ENCODE assay signal across 29 mouse cellular contexts in the genomic region with DNA sequence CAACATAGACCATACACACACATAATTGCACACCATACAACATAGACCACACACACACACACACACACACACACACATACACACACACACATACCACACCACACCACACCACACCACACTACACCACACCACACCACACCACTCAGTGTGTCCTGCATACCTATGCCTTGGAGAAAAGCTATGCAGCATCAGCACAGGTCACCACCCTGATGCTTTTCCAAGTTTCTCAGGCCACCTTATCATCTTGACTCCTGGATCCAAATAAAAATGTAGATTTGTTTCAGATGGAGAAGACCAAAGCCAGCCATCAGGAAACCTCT. TPM values are rescaled to one million over a fixed set of nuclear protein-coding genes. Genes with fewer than 3 reads are reported as not detected.
DNase-seq lines count a peak whose midpoint lies in the region; ATAC-seq and TF ChIP-seq lines count a peak whose summit lies in the region.
"Had no signal": no experiment of that assay in that cellular context is flagged by ENCODE, and none has a peak within 500 bp of the region (broad histone marks: within the 10 kb centered on the region; RNA-seq: fewer than 3 reads in every experiment).

No protein-coding gene starts in this region.

- no peaks in the 10 kb centered on the region for H3K27me3 ChIP-seq in forebrain, embryonic 15.5 days
- H3K27me3 ChIP-seq in forebrain, embryonic 10.5 days (ENCODE audit: poor library complexity, severe bottlenecking): no peaks in the 10 kb centered on the region
- no peaks in the 10 kb centered on the region for H3K27me3 ChIP-seq in kidney, embryonic 14.5 days (ENCODE audit: control insufficient read depth, insufficient read depth, low read length)
- H3K27me3 ChIP-seq in midbrain, embryonic 13.5 days: no peaks in the 10 kb centered on the region
- no peaks in the 10 kb centered on the region for H3K27me3 ChIP-seq in midbrain, postnatal 0 days (ENCODE audit: insufficient read depth, low read length)
- H3K27me3 ChIP-seq in midbrain, embryonic 16.5 days (ENCODE audit: control insufficient read depth, insufficient read depth, low read depth, low read length): no peaks in the 10 kb centered on the region
- H3K27me3 ChIP-seq: heart, embryonic 12.5 days; limb, embryonic 15.5 days had no signal

- H3K9me3 ChIP-seq in forebrain, embryonic 15.5 days: no peaks in the 10 kb centered on the region
- H3K9me3 ChIP-seq in forebrain, embryonic 10.5 days: no peaks in the 10 kb centered on the region
- no peaks in the 10 kb centered on the region for H3K9me3 ChIP-seq in kidney, embryonic 14.5 days (ENCODE audit: control insufficient read depth, low read length)
- H3K9me3 ChIP-seq in midbrain, embryonic 13.5 days: no peaks in the 10 kb centered on the region
- no peaks in the 10 kb centered on the region for H3K9me3 ChIP-seq in midbrain, postnatal 0 days (ENCODE audit: low read length)
- no peaks in the 10 kb centered on the region for H3K9me3 ChIP-seq in midbrain, embryonic 16.5 days (replicated peaks; ENCODE audit: control insufficient read depth, low read length, poor library complexity, severe bottlenecking)
- H3K9me3 ChIP-seq: heart, embryonic 12.5 days; limb, embryonic 10.5 days; limb, embryonic 15.5 days had no signal

- ATAC-seq in forebrain, embryonic 15.5 days (replicated peaks): 0 out of 2 replicates have a peak, but pooled peaks have one; percentile 23
- peak; percentile 43; the same call in 1 of the 2 replicates for ATAC-seq in kidney, embryonic 14.5 days (ENCODE audit: low FRiP score, low TSS enrichment)
- ATAC-seq in midbrain, embryonic 13.5 days: peak; percentile 61
- no peak for ATAC-seq in midbrain, postnatal 0 days (ENCODE audit: low FRiP score)
- 0 out of 2 replicates have a peak, but pooled peaks have one; percentile 28 for ATAC-seq in midbrain, embryonic 16.5 days
- ATAC-seq: CD4-positive, CD25-positive, alpha-beta regulatory T cell, adult 4 months; forebrain, postnatal 0 days had no signal

- no peak overlapping the region for H3K9ac ChIP-seq in forebrain, embryonic 15.5 days (replicated peaks)
- H3K9ac ChIP-seq in kidney, embryonic 14.5 days (ENCODE audit: low read depth, low read length): no peak overlapping the region
- H3K9ac ChIP-seq in midbrain, embryonic 13.5 days (replicated peaks): no peak overlapping the region
- no peak overlapping the region for H3K9ac ChIP-seq in midbrain, postnatal 0 days (replicated peaks; ENCODE audit: low read length, poor library complexity, severe bottlenecking)
- no peak overlapping the region for H3K9ac ChIP-seq in midbrain, embryonic 16.5 days (ENCODE audit: low read depth, low read length)
- H3K9ac ChIP-seq: forebrain, postnatal 0 days; heart, embryonic 12.5 days; limb, embryonic 15.5 days; liver, postnatal 0 days had no signal

- DNase-seq in forebrain, embryonic 10.5 days (ENCODE audit: extremely low spot score, low spot score): no peak
- DNase-seq in kidney, postnatal 14 days: no peak
- DNase-seq in midbrain, postnatal 0 days (ENCODE audit: low spot score): no peak
- DNase-seq in layer of hippocampus, postnatal 10 days (ENCODE audit: low spot score in 2 of 2): no peak
- DNase-seq: adrenal gland, postnatal 14 days; cerebellum, adult 11 months; cerebellum, adult 9-10 months; cerebellum, postnatal 36 days; forebrain, postnatal 0 days; heart, adult 2 months; heart, postnatal 4 days; kidney, adult 18-20 months; kidney, postnatal 4 days; layer of hippocampus, postnatal 36 days; liver, postnatal 0 days; lung, postnatal 36 days; retina, postnatal 1 day; right cerebral cortex, postnatal 14 days had no signal

- H3K4me3 ChIP-seq in forebrain, embryonic 15.5 days: no peak overlapping the region
- no peak overlapping the region for H3K4me3 ChIP-seq in forebrain, embryonic 10.5 days
- no peak overlapping the region for H3K4me3 ChIP-seq in kidney, embryonic 14.5 days (ENCODE audit: low read length)
- no peak overlapping the region for H3K4me3 ChIP-seq in midbrain, embryonic 13.5 days (replicated peaks)
- H3K4me3 ChIP-seq in midbrain, postnatal 0 days (ENCODE audit: low read depth, low read length): no peak overlapping the region
- H3K4me3 ChIP-seq in midbrain, embryonic 16.5 days (ENCODE audit: low read depth, low read length): no peak overlapping the region
- H3K4me3 ChIP-seq: erythroblast, embryonic 14.5 days; heart, adult 2 months; heart, embryonic 12.5 days; limb, embryonic 10.5 days; limb, embryonic 15.5 days had no signal

- no peak overlapping the region for H3K27ac ChIP-seq in forebrain, embryonic 15.5 days (replicated peaks)
- H3K27ac ChIP-seq in forebrain, embryonic 10.5 days: no peak overlapping the region
- no peak overlapping the region for H3K27ac ChIP-seq in kidney, embryonic 14.5 days (ENCODE audit: low read depth, low read length)
- H3K27ac ChIP-seq in midbrain, embryonic 13.5 days: no peak overlapping the region
- no peak overlapping the region for H3K27ac ChIP-seq in midbrain, postnatal 0 days (ENCODE audit: low read depth, low read length)
- no peak overlapping the region for H3K27ac ChIP-seq in midbrain, embryonic 16.5 days (ENCODE audit: low read length)
- H3K27ac ChIP-seq: heart, adult 2 months; limb, embryonic 10.5 days; limb, embryonic 15.5 days had no signal

- H3K4me2 ChIP-seq in forebrain, embryonic 15.5 days (replicated peaks): no peak overlapping the region
- no peak overlapping the region for H3K4me2 ChIP-seq in kidney, embryonic 14.5 days (replicated peaks; ENCODE audit: low read depth, low read length)
- no peak overlapping the region for H3K4me2 ChIP-seq in midbrain, embryonic 13.5 days (replicated peaks)
- H3K4me2 ChIP-seq in midbrain, postnatal 0 days (ENCODE audit: low read depth, low read length, poor library complexity, severe bottlenecking): no peak overlapping the region
- H3K4me2 ChIP-seq in midbrain, embryonic 16.5 days (ENCODE audit: low read length): no peak overlapping the region
- H3K4me2 ChIP-seq: heart, embryonic 12.5 days; limb, embryonic 15.5 days had no signal

- no peak for TF ChIP-seq CTCF in midbrain, postnatal 0 days (IDR thresholded peaks at IDR 0.05)

- H3K36me3 ChIP-seq in forebrain, embryonic 15.5 days: no peaks in the 10 kb centered on the region
- no peaks in the 10 kb centered on the region for H3K36me3 ChIP-seq in forebrain, embryonic 10.5 days (replicated peaks)
- no peaks in the 10 kb centered on the region for H3K36me3 ChIP-seq in kidney, embryonic 14.5 days (ENCODE audit: control insufficient read depth, insufficient read depth, low read length)
- H3K36me3 ChIP-seq in midbrain, embryonic 13.5 days: no peaks in the 10 kb centered on the region
- H3K36me3 ChIP-seq in midbrain, postnatal 0 days (ENCODE audit: insufficient read depth, low read length): no peaks in the 10 kb centered on the region
- no peaks in the 10 kb centered on the region for H3K36me3 ChIP-seq in midbrain, embryonic 16.5 days (ENCODE audit: control insufficient read depth, insufficient read depth, low read length)
- H3K36me3 ChIP-seq: heart, embryonic 12.5 days; limb, embryonic 10.5 days; limb, embryonic 15.5 days had no signal

- no peaks in the 10 kb centered on the region for H3K4me1 ChIP-seq in forebrain, embryonic 15.5 days
- no peaks in the 10 kb centered on the region for H3K4me1 ChIP-seq in forebrain, embryonic 10.5 days
- no peaks in the 10 kb centered on the region for H3K4me1 ChIP-seq in kidney, embryonic 14.5 days (ENCODE audit: control insufficient read depth, insufficient read depth, low read length)
- H3K4me1 ChIP-seq in midbrain, embryonic 13.5 days (replicated peaks): no peaks in the 10 kb centered on the region
- no peaks in the 10 kb centered on the region for H3K4me1 ChIP-seq in midbrain, postnatal 0 days (ENCODE audit: insufficient read depth, low read length)
- H3K4me1 ChIP-seq in midbrain, embryonic 16.5 days (ENCODE audit: control insufficient read depth, insufficient read depth, low read length): no peaks in the 10 kb centered on the region
- H3K4me1 ChIP-seq: heart, embryonic 12.5 days; limb, embryonic 10.5 days; limb, embryonic 15.5 days had no signal

RNA-seq across cellular contexts. Expression of a gene that starts 8.8 kb away (rescaled TPM):
- 23.4 and 24.3 TPM in 2 replicates for polyA plus RNA-seq in forebrain, embryonic 15.5 days (2015; fragmentation: Nextera tagmentation; extraction: Ambion mirVana)
- 4.5 and 4.9 TPM in 2 replicates for polyA plus RNA-seq in forebrain, embryonic 10.5 days (2016; fragmentation: Nextera tagmentation; extraction: Ambion mirVana)
- polyA plus RNA-seq in kidney, embryonic 14.5 days (2014; fragmentation: Nextera tagmentation; extraction: Ambion mirVana): 3.1 TPM in 2 replicates
- 16.8 and 17.8 TPM in 2 replicates for polyA plus RNA-seq in midbrain, embryonic 13.5 days (2015; fragmentation: Nextera tagmentation; extraction: Ambion mirVana)
- total RNA-seq in midbrain, postnatal 0 days (2014; rRNA removed): 3.4 and 5.6 TPM in 2 replicates
- polyA plus RNA-seq in midbrain, postnatal 0 days (2015; fragmentation: Nextera tagmentation; extraction: Ambion mirVana): 12.7 and 14.2 TPM in 2 replicates
- polyA plus RNA-seq in midbrain, embryonic 16.5 days (2015; fragmentation: Nextera tagmentation; extraction: Ambion mirVana): 12.8 and 17.4 TPM in 2 replicates
- 10 to 100 TPM; 13.6 to 19.5 TPM for total RNA-seq in layer of hippocampus, postnatal 10 days (2021)
- total RNA-seq: adrenal gland, postnatal 14 days; gastrocnemius, adult 8-10 months; heart, adult 2 months had no signal
- polyA plus RNA-seq: CD4-positive, CD25-positive, alpha-beta regulatory T cell, adult 4 months; erythroblast, embryonic 14.5 days; heart, adult 2 months; small intestine, adult 2 months had no signal
